Mouse (Mus musculus) cerebellum, adult 2 months (tissue): ENCODE results near the gene Commd6. TPM values are rescaled to one million over a fixed set of nuclear protein-coding genes. Genes with fewer than 3 reads are reported as not detected.

ENCODE experiments used
- DNase-seq, 2 experiments: peaks; one replicate each; pipeline ENCODE4 v3.0.0; 2021
- H3K27ac ChIP-seq: fragments of 200-500 bp; 2 replicates; pipeline ENCODE4 v1.5.1; 2012; ENCODE audit warnings: low read length, control low read depth, inconsistent platforms; ENCODE audit not compliant: insufficient read depth
- H3K27me3 ChIP-seq: fragments of 200-500 bp; 2 replicates; pipeline ENCODE4 v1.6.1; 2012; ENCODE audit warnings: inconsistent platforms, mild to moderate bottlenecking, low read length, moderate library complexity; ENCODE audit not compliant: control insufficient read depth, insufficient read depth
- H3K4me1 ChIP-seq: fragments of 200-500 bp; 2 replicates; pipeline ENCODE4 v1.6.1; 2011; ENCODE audit warnings: low read length; ENCODE audit not compliant: control insufficient read depth, insufficient read depth
- H3K4me3 ChIP-seq: fragments of 200-500 bp; replicated peaks from 2 replicates; pipeline ENCODE3; 2011; ENCODE audit warnings: mild to moderate bottlenecking, low read depth, low read length, control low read depth; ENCODE audit not compliant: insufficient read depth
- CTCF ChIP-seq: fragments of 200-500 bp; IDR thresholded peaks from 2 replicates; pipeline ENCODE4 v1.5.1; 2011; ENCODE audit warnings: low read depth, mild to moderate bottlenecking, control low read depth, low read length, moderate library complexity, borderline replicate concordance; ENCODE audit not compliant: insufficient read depth
- POLR2A ChIP-seq: fragments of 200-500 bp; IDR thresholded peaks from 2 replicates; pipeline ENCODE4 v1.6.1; 2011; ENCODE audit warnings: low read length, control low read depth, borderline replicate concordance; ENCODE audit not compliant: insufficient read depth
- WGBS: fragments of 180-500 bp; shearing (Covaris S2); methylation state at CpG from one replicate; pipeline ENCODE4 v1.1.7; 2018; 5-methylcytosine and 5-hydroxymethylcytosine counted together
- polyA plus RNA-seq: library from polyadenylated mRNA; depleted of rRNA; stranded (reverse); fragments of >200 nt; gene quantifications from 2 replicates; pipeline ENCODE4 v1.2.3, GENCODE M21; 2012

Commd6 gene
- polyA plus RNA-seq, 1 experiment = 58.6 TPM

DNA sequence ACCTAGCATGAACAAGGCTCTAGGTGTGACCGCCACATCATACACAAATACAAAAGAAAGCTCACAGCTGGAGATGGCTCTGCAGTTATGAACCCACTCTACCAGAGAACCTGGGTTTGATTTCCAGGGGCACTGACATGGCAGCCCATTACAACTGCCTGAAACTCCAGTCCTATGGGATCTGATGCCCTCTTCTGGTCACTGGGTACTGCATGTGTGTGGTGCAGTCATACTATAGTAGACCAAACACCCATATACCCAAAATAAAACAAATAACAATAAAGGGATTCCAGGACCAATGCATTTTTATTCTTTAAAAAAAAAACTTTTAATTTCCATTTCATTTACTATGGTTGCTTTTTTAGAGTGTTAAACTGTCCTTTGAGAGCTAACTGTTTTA, 4.7 kb downstream of the Commd6 start:
- Histone ChIP-seq H3K4me1 (peaks cover 3% of the 10 kb centered on the region; the same call in 1 of the 2 replicates), H3K27me3 (no peaks in the 10 kb centered on the region), H3K27ac (no peak overlapping the region), H3K4me3 (no peak overlapping the region)
- WGBS = 100% methylated on average over 1 of the region's 1 CpGs
- no peak for DNase-seq
- no peak for TF ChIP-seq POLR2A
- peak; percentile 19; the same call in 1 of the 2 replicates for TF ChIP-seq CTCF

- DNase-seq = no peak
- H3K27me3 ChIP-seq = no peaks in the 10 kb centered on the region
- H3K4me3 ChIP-seq = no peak overlapping the region
- no peak overlapping the region for H3K27ac ChIP-seq
- 88% methylated on average over 2 of the region's 2 CpGs for WGBS
- no peaks in the 10 kb centered on the region for H3K4me1 ChIP-seq
- TF ChIP-seq CTCF (no peak), POLR2A (no peak)
Observed at GRCm38 (mm10) chr14:101630548-101630947, 9.9 kb downstream of the Commd6 start.

DNA sequence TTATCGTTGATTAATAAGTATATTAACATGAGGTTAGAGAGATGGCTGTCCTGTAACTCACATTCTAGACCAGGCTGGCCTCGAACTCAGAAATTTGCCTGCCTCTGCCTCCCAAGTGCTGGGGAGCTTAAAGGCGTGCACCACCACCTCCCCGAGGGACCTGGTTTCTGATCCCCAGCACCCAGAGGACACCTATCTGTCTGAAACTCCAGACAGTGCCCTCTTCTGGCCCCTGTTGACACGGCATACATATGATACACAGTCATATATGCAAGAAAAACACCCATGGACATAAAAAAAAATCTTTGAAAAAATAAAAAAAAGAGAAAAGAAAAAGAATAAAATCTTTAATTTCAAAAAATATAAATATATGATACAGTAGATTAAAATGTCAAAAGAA, 22.8 kb downstream of the Commd6 start:
- 90% methylated on average over 5 of the region's 5 CpGs for WGBS

GRCm38 (mm10) chr14:101616178-101616577, 24.3 kb downstream of the Commd6 start:
- H3K4me1 ChIP-seq = no peaks in the 10 kb centered on the region
- no peak for DNase-seq
- no peak overlapping the region for H3K4me3 ChIP-seq
- 85% methylated on average over 9 of the region's 9 CpGs for WGBS
- TF ChIP-seq CTCF (no peak), POLR2A (no peak)
- no peak overlapping the region for H3K27ac ChIP-seq
- H3K27me3 ChIP-seq = no peaks in the 10 kb centered on the region

More for the DNA sequence above, 22.8 kb downstream of the Commd6 start:
- Histone ChIP-seq H3K4me3 (no peak overlapping the region), H3K27me3 (no peaks in the 10 kb centered on the region), H3K27ac (no peak overlapping the region), H3K4me1 (no peaks in the 10 kb centered on the region)
- no peak for TF ChIP-seq CTCF
- no peak for TF ChIP-seq POLR2A
- no peak for DNase-seq

GRCm38 (mm10) chr14:101613206-101613605, 27.3 kb downstream of the Commd6 start:
- Histone ChIP-seq H3K4me3 (no peak overlapping the region), H3K27me3 (no peaks in the 10 kb centered on the region), H3K4me1 (no peaks in the 10 kb centered on the region), H3K27ac (no peak overlapping the region)
- no peak for DNase-seq
- WGBS = 69% methylated on average over 1 of the region's 1 CpGs
- TF ChIP-seq POLR2A (no peak), CTCF (no peak)

- DNase-seq = no peak
- TF ChIP-seq POLR2A (no peak), CTCF (no peak)
- H3K27me3 ChIP-seq = no peaks in the 10 kb centered on the region
- no peaks in the 10 kb centered on the region for H3K4me1 ChIP-seq
- H3K27ac ChIP-seq = no peak overlapping the region
- no peak overlapping the region for H3K4me3 ChIP-seq
- 80% methylated on average over 10 of the region's 10 CpGs for WGBS
Observed at GRCm38 (mm10) chr14:101610701-101611100, 29.8 kb downstream of the Commd6 start.

- peak within 1 kb of the TSS; percentile 60 for H3K27ac ChIP-seq
- peak; percentile 92 for DNase-seq
- under 1% methylated on average over 62 of the region's 62 CpGs for WGBS
- TF ChIP-seq POLR2A (peak; percentile 66), CTCF (peak; percentile 36; the same call in 1 of the 2 replicates)
- H3K4me1 ChIP-seq = no peaks in the 10 kb centered on the region
- H3K4me3 ChIP-seq = peak within 1 kb of the TSS; percentile 67
- no peaks in the 10 kb centered on the region for H3K27me3 ChIP-seq
Observed at GRCm38 (mm10) chr14:101608519-101609368, 31.7 kb downstream of the Commd6 start, which contains the start of gene Tbc1d4. TSS of gene Tbc1d4 (minus strand) at chr14:101609191.

DNA sequence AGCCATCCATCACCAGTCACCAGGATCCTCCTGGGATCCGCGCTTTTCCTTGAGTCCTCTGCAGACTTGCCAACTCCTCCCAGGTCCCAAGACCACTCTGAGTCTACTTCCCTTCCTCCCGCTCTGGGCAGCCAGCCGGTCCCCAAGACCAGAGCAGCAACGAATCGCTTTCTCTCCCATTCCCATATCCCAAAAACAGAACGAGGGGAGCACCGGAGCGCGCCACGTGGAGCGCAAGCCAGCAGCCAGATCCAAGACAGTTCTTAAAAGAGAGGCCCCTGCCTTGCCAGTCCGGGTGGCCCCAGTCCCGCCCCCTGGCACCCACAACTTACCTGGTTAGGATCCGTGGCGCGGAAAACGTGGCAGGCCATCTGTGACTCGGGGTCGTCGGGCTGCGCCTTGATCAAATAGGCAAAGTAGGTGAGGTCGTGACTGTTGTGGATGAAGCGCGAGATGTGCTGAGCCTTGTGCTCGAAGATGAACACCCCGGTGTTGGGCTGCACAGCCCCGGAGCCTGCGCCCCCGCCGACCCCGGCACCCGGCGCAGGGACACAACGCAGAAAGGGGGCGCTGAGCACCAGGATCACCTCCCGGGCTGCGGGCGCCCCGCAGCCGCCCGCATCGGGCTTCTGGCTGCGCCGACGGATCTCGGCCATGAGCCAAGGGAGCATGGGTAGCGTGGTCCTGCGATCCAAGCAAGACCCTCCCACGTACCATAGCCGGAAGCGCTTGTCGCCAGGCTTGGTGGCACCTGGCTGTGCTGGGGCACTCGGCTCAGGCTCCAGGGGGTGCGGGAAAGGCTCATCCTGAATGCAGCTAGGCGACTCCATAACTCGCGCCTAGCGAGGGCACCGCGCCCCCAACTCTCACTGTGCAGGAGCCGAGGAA, 32.6 kb downstream of the Commd6 start:
- peak; percentile 59 to 67 for DNase-seq
- TF ChIP-seq POLR2A = no peak
- no peak for TF ChIP-seq CTCF
- under 1% methylated on average over 62 of the region's 62 CpGs for WGBS
- Histone ChIP-seq H3K27me3 (no peaks in the 10 kb centered on the region), H3K27ac (peak overlapping the region; percentile 60), H3K4me3 (peak overlapping the region; percentile 67), H3K4me1 (no peaks in the 10 kb centered on the region)
